8 mouse cellular contexts compared by ENCODE assay signal in genomic region chr4:132843705-132844071, GRCm38 (mm10). TPM values are rescaled to one million over a fixed set of nuclear protein-coding genes. Genes with fewer than 3 reads are reported as not detected.
DNase-seq lines count a peak whose midpoint lies in the region; ATAC-seq and TF ChIP-seq lines count a peak whose summit lies in the region.

No protein-coding gene starts in this region.

- no peaks in the 10 kb centered on the region for H3K9me3 ChIP-seq in embryonic facial prominence, embryonic 15.5 days (replicated peaks)
- no peaks in the 10 kb centered on the region for H3K9me3 ChIP-seq in limb, embryonic 10.5 days (replicated peaks)
- no peaks in the 10 kb centered on the region for H3K9me3 ChIP-seq in neural tube, embryonic 12.5 days

- no peak overlapping the region for H3K9ac ChIP-seq in embryonic facial prominence, embryonic 15.5 days
- peak overlapping the region; percentile 85; the same call in 1 of the 2 replicates for H3K9ac ChIP-seq in neural tube, embryonic 12.5 days

- H3K4me1 ChIP-seq in embryonic facial prominence, embryonic 15.5 days = peaks cover 12% of the 10 kb centered on the region
- peaks cover 21% of the 10 kb centered on the region for H3K4me1 ChIP-seq in limb, embryonic 10.5 days
- peaks cover 6% of the 10 kb centered on the region for H3K4me1 ChIP-seq in neural tube, embryonic 12.5 days

- DNase-seq in layer of hippocampus, adult 2 months (ENCODE audit: low spot score in 2 of 2) = no peak
- no peak for DNase-seq in layer of hippocampus, postnatal 25 days (ENCODE audit: extremely low spot score in 1 of 2, low spot score in 1 of 2)
- no peak for DNase-seq in limb, embryonic 10.5 days (ENCODE audit: low spot score)
- no peak for DNase-seq in ovary, postnatal 36 days (ENCODE audit: low spot score)
- no peak for DNase-seq in right cerebral cortex, adult 2 months (ENCODE audit: low spot score in 2 of 2)
- DNase-seq in gastrocnemius, postnatal 4 days (ENCODE audit: low spot score in 2 of 2) = no peak

- peaks cover 29% of the 10 kb centered on the region for H3K36me3 ChIP-seq in embryonic facial prominence, embryonic 15.5 days
- peaks cover 27% of the 10 kb centered on the region for H3K36me3 ChIP-seq in limb, embryonic 10.5 days
- peaks cover 25% of the 10 kb centered on the region for H3K36me3 ChIP-seq in neural tube, embryonic 12.5 days

- no peak for ATAC-seq in embryonic facial prominence, embryonic 15.5 days (ENCODE audit: insufficient number of reproducible peaks, low FRiP score, low TSS enrichment, low read depth)
- no peak for ATAC-seq in neural tube, embryonic 12.5 days (ENCODE audit: low FRiP score, low read depth)

- H3K27ac ChIP-seq in layer of hippocampus, adult 2 months = peak overlapping the region; percentile 95
- peak overlapping the region; percentile 82 for H3K27ac ChIP-seq in embryonic facial prominence, embryonic 15.5 days (replicated peaks)
- peak overlapping the region; percentile 90 for H3K27ac ChIP-seq in limb, embryonic 10.5 days
- peak overlapping the region; percentile 37; the same call in 1 of the 2 replicates for H3K27ac ChIP-seq in neural tube, embryonic 12.5 days

- TF ChIP-seq CTCF in layer of hippocampus, adult 2 months (conservative IDR thresholded peaks at IDR 0.05) = no peak

- peak overlapping the region; percentile 79 for H3K4me3 ChIP-seq in layer of hippocampus, adult 2 months
- H3K4me3 ChIP-seq in embryonic facial prominence, embryonic 15.5 days (replicated peaks) = peak overlapping the region; percentile 79
- H3K4me3 ChIP-seq in limb, embryonic 10.5 days = peak overlapping the region; percentile 81
- H3K4me3 ChIP-seq in neural tube, embryonic 12.5 days = peak overlapping the region; percentile 81

- WGBS in embryonic facial prominence, embryonic 15.5 days = 61% methylated on average over 1 of the region's 1 CpGs
- 82% methylated on average over 1 of the region's 1 CpGs for WGBS in limb, embryonic 10.5 days
- 84% methylated on average over 1 of the region's 1 CpGs for WGBS in neural tube, embryonic 12.5 days

- H3K4me2 ChIP-seq in embryonic facial prominence, embryonic 15.5 days (replicated peaks) = peak overlapping the region; percentile 73
- peak overlapping the region; percentile 61 for H3K4me2 ChIP-seq in neural tube, embryonic 12.5 days (replicated peaks)

- no peaks in the 10 kb centered on the region for H3K27me3 ChIP-seq in embryonic facial prominence, embryonic 15.5 days
- no peaks in the 10 kb centered on the region for H3K27me3 ChIP-seq in limb, embryonic 10.5 days (ENCODE audit: low read depth, poor library complexity, severe bottlenecking)
- H3K27me3 ChIP-seq in neural tube, embryonic 12.5 days (replicated peaks) = no peaks in the 10 kb centered on the region

RNA-seq across cellular contexts. Expression of gene Ppp1r8, which starts 0.7 kb away (rescaled TPM):
- 10 to 100 TPM; 40.7 to 43.5 TPM for total RNA-seq in layer of hippocampus, adult 2 months (2021)
- 10 to 100 TPM; 41.7 to 44.8 TPM for total RNA-seq in layer of hippocampus, postnatal 25 days (2021)
- polyA plus RNA-seq in embryonic facial prominence, embryonic 15.5 days (2015; fragmentation: Nextera tagmentation; extraction: Ambion mirVana) = 51.3 and 55.2 TPM in 2 replicates
- polyA plus RNA-seq in limb, embryonic 10.5 days (2016; fragmentation: Nextera tagmentation; extraction: Ambion mirVana) = 79.7 and 80.9 TPM in 2 replicates
- polyA plus RNA-seq in neural tube, embryonic 12.5 days (2016; fragmentation: Nextera tagmentation; extraction: Ambion mirVana) = 53.3 and 62.5 TPM in 2 replicates
- 10 to 100 TPM; 30.6 to 31.3 TPM for total RNA-seq in gastrocnemius, postnatal 4 days (2021)

RNA-seq across cellular contexts. Expression of gene Stx12, which starts 40.6 kb away (rescaled TPM):
- total RNA-seq in layer of hippocampus, adult 2 months (2021) = 100 to 1,000 TPM; 105 to 108 TPM
- 100 to 1,000 TPM in 1 of 2 experiments, 10 to 100 TPM in 1; 99.7 to 106 TPM for total RNA-seq in layer of hippocampus, postnatal 25 days (2021)
- 59.4 and 61.4 TPM in 2 replicates for polyA plus RNA-seq in embryonic facial prominence, embryonic 15.5 days (2015; fragmentation: Nextera tagmentation; extraction: Ambion mirVana)
- polyA plus RNA-seq in limb, embryonic 10.5 days (2016; fragmentation: Nextera tagmentation; extraction: Ambion mirVana) = 45.4 and 52.9 TPM in 2 replicates
- 108 and 110 TPM in 2 replicates for polyA plus RNA-seq in neural tube, embryonic 12.5 days (2016; fragmentation: Nextera tagmentation; extraction: Ambion mirVana)
- 10 to 100 TPM; 42.5 to 45.7 TPM for total RNA-seq in gastrocnemius, postnatal 4 days (2021)

RNA-seq across cellular contexts. Expression of gene Themis2, which starts 47.5 kb away (rescaled TPM):
- total RNA-seq in layer of hippocampus, adult 2 months (2021) = under 1 TPM; 0.54 to 0.77 TPM
- total RNA-seq in layer of hippocampus, postnatal 25 days (2021) = under 1 TPM; 0.61 to 0.66 TPM
- 1.4 and 2.2 TPM in 2 replicates for polyA plus RNA-seq in embryonic facial prominence, embryonic 15.5 days (2015; fragmentation: Nextera tagmentation; extraction: Ambion mirVana)
- 0.36 and 0.53 TPM in 2 replicates for polyA plus RNA-seq in limb, embryonic 10.5 days (2016; fragmentation: Nextera tagmentation; extraction: Ambion mirVana)
- 0.74 and 0.79 TPM in 2 replicates for polyA plus RNA-seq in neural tube, embryonic 12.5 days (2016; fragmentation: Nextera tagmentation; extraction: Ambion mirVana)
- 1 to 10 TPM; 3.2 to 3.4 TPM for total RNA-seq in gastrocnemius, postnatal 4 days (2021)

Comparison
In these comparisons a context has a peak if more than half of its experiments do, and no peak if none do; other contexts are left out.
1. H3K27ac ChIP-seq: peak in every context shown above with its lines; median percentile 95 in layer of hippocampus, adult 2 months; 90 in limb, embryonic 10.5 days; 82 in embryonic facial prominence, embryonic 15.5 days; 37 in neural tube, embryonic 12.5 days.